Mouse (Mus musculus): ENCODE measurements around the gene Fignl2. TPM values are rescaled to one million over a fixed set of nuclear protein-coding genes. Genes with fewer than 3 reads are reported as not detected.

The Fignl2 gene
- polyA plus RNA-seq, 2 experiments from 2014 or later = not detected

GRCm38 (mm10) chr15:101092829-101093648 lies 14.7 kb upstream of the Fignl2 start:
- no peak for ATAC-seq

GRCm38 (mm10) chr15:101092121-101092828 lies 13.9 kb upstream of the Fignl2 start:
- ATAC-seq = no peak

- ATAC-seq = no peak
Measured at GRCm38 (mm10) chr15:101091551-101091950, 13.2 kb upstream of the Fignl2 start.

GRCm38 (mm10) chr15:101088291-101088690 lies 9.9 kb upstream of the Fignl2 start:
- ATAC-seq = no peak

GRCm38 (mm10) chr15:101086956-101087355 lies 8.6 kb upstream of the Fignl2 start:
- no peak for ATAC-seq

GRCm38 (mm10) chr15:101086451-101086850 lies 8.1 kb upstream of the Fignl2 start:
- no peak for ATAC-seq

- no peak for ATAC-seq
Measured at GRCm38 (mm10) chr15:101084499-101084898, 6.1 kb upstream of the Fignl2 start.

- no peak for ATAC-seq
Measured at GRCm38 (mm10) chr15:101082236-101082635, 3.9 kb upstream of the Fignl2 start.

GRCm38 (mm10) chr15:101081035-101081548 lies 2.7 kb upstream of the Fignl2 start:
- no peak for ATAC-seq

- ATAC-seq = no peak
Measured at GRCm38 (mm10) chr15:101080031-101080520, 1.7 kb upstream of the Fignl2 start.

- no peak for ATAC-seq
Measured at GRCm38 (mm10) chr15:101078731-101079156, 377 bp upstream of the Fignl2 start.

- no peak for ATAC-seq
Measured at GRCm38 (mm10) chr15:101077001-101077812, 1.2 kb downstream of the Fignl2 start.

- no peak for ATAC-seq
Measured at GRCm38 (mm10) chr15:101076071-101077000, 2.0 kb downstream of the Fignl2 start.

- no peak for ATAC-seq
Measured at GRCm38 (mm10) chr15:101075656-101076055, 2.7 kb downstream of the Fignl2 start.

GRCm38 (mm10) chr15:101075150-101075549 lies 3.2 kb downstream of the Fignl2 start:
- ATAC-seq = no peak

GRCm38 (mm10) chr15:101074067-101074466 lies 4.3 kb downstream of the Fignl2 start:
- ATAC-seq = no peak

GRCm38 (mm10) chr15:101072736-101073135 lies 5.6 kb downstream of the Fignl2 start:
- no peak for ATAC-seq

- no peak for ATAC-seq
Measured at GRCm38 (mm10) chr15:101070762-101071161, 7.6 kb downstream of the Fignl2 start.

GRCm38 (mm10) chr15:101069641-101070190 lies 8.7 kb downstream of the Fignl2 start:
- ATAC-seq = no peak

- no peak for ATAC-seq
Measured at GRCm38 (mm10) chr15:101068671-101069070, 9.7 kb downstream of the Fignl2 start.

- ATAC-seq = no peak
Measured at GRCm38 (mm10) chr15:101068029-101068428, 10.3 kb downstream of the Fignl2 start.
